Mouse (Mus musculus) embryonic facial prominence, embryonic 13.5 days (tissue): ENCODE data around the gene Mpv17. TPM values are rescaled to one million over a fixed set of nuclear protein-coding genes. Genes with fewer than 3 reads are reported as not detected.

Experiments
- ATAC-seq: fragments of 200-750 bp; cut with Nextera tagmentation; 2 replicates; pipeline ENCODE4 v1.8.0; 2017; ENCODE audit warnings: low read depth; ENCODE audit not compliant: insufficient number of reproducible peaks, insufficient read depth, low FRiP score, low TSS enrichment
- H3K27ac ChIP-seq: fragments of 300-500 bp; sonication (generic); 2 replicates; pipeline ENCODE4 v1.5.1; 2015; ENCODE audit warnings: moderate library complexity, mild to moderate bottlenecking, inconsistent platforms
- H3K27me3 ChIP-seq: fragments of 300-500 bp; sonication (generic); 2 replicates; pipeline ENCODE4 v1.6.1; 2015; ENCODE audit warnings: mild to moderate bottlenecking, inconsistent platforms
- H3K36me3 ChIP-seq: fragments of 300-500 bp; sonication (generic); 2 replicates; pipeline ENCODE4 v1.6.1; 2015; ENCODE audit warnings: mild to moderate bottlenecking, inconsistent platforms
- H3K4me1 ChIP-seq: fragments of 300-500 bp; sonication (generic); 2 replicates; pipeline ENCODE4 v1.6.1; 2015; ENCODE audit warnings: inconsistent platforms
- H3K4me2 ChIP-seq: fragments of 300-500 bp; sonication (generic); 2 replicates; pipeline ENCODE4 v1.6.1; 2015; ENCODE audit warnings: moderate library complexity, mild to moderate bottlenecking, inconsistent platforms
- H3K4me3 ChIP-seq: fragments of 300-500 bp; sonication (generic); 2 replicates; pipeline ENCODE4 v1.5.1; 2015; ENCODE audit warnings: mild to moderate bottlenecking, inconsistent platforms
- H3K9ac ChIP-seq: fragments of 300-500 bp; sonication (generic); 2 replicates; pipeline ENCODE4 v1.6.1; 2015; ENCODE audit warnings: mild to moderate bottlenecking, inconsistent platforms
- H3K9me3 ChIP-seq: fragments of 300-500 bp; sonication (generic); 2 replicates; pipeline ENCODE4 v1.6.1; 2016; ENCODE audit warnings: inconsistent platforms
- WGBS: fragments of 180-500 bp; shearing (Covaris S2); methylation state at CpG from one replicate; pipeline ENCODE4 v1.1.7; 2015; ENCODE audit warnings: mixed read lengths; 5-methylcytosine and 5-hydroxymethylcytosine counted together
- polyA plus RNA-seq: library from polyadenylated mRNA; unstranded; fragments of >200 nt; fragmentation: Nextera tagmentation; extraction: Ambion mirVana; gene quantifications from 2 replicates; pipeline ENCODE4 v1.2.1, GENCODE M21; 2015

Mpv17 gene
- polyA plus RNA-seq, 1 experiment from 2014 or later, result 69.4 TPM

GRCm38 (mm10) chr5:31195671-31196070 lies 41.6 kb upstream of the Mpv17 start:
- no peak overlapping the region for H3K4me3 ChIP-seq
- no peak overlapping the region for H3K4me2 ChIP-seq
- H3K27me3 ChIP-seq, result no peaks in the 10 kb centered on the region
- no peak overlapping the region for H3K9ac ChIP-seq
- WGBS, result 92% methylated on average over 4 of the region's 4 CpGs
- H3K4me1 ChIP-seq, result peaks cover 31% of the 10 kb centered on the region
- peaks cover 6% of the 10 kb centered on the region for H3K9me3 ChIP-seq
- no peak for ATAC-seq
- H3K36me3 ChIP-seq, result peaks cover 69% of the 10 kb centered on the region
- no peak overlapping the region for H3K27ac ChIP-seq

GRCm38 (mm10) chr5:31194486-31195485 lies 40.7 kb upstream of the Mpv17 start:
- WGBS, result 92% methylated on average over 16 of the region's 16 CpGs
- no peak for ATAC-seq
- Histone ChIP-seq H3K27me3 (no peaks in the 10 kb centered on the region), H3K4me1 (peaks cover 23% of the 10 kb centered on the region), H3K27ac (no peak overlapping the region), H3K9ac (no peak overlapping the region; the same call in 1 of the 2 replicates), H3K4me3 (peak overlapping the region; percentile 87), H3K4me2 (peak overlapping the region; percentile 83), H3K9me3 (no peaks in the 10 kb centered on the region), H3K36me3 (peaks cover 69% of the 10 kb centered on the region)

GRCm38 (mm10) chr5:31193631-31194281 lies 39.7 kb upstream of the Mpv17 start:
- H3K27me3 ChIP-seq, result no peaks in the 10 kb centered on the region
- peak overlapping the region; percentile 97 for H3K9ac ChIP-seq
- WGBS, result 11% methylated on average over 25 of the region's 25 CpGs
- no peaks in the 10 kb centered on the region for H3K9me3 ChIP-seq
- peak overlapping the region; percentile 87 for H3K4me3 ChIP-seq
- ATAC-seq, result no peak
- peaks cover 21% of the 10 kb centered on the region for H3K4me1 ChIP-seq
- peak overlapping the region; percentile 89 for H3K27ac ChIP-seq
- H3K36me3 ChIP-seq, result peaks cover 67% of the 10 kb centered on the region
- peak overlapping the region; percentile 83 for H3K4me2 ChIP-seq

DNA sequence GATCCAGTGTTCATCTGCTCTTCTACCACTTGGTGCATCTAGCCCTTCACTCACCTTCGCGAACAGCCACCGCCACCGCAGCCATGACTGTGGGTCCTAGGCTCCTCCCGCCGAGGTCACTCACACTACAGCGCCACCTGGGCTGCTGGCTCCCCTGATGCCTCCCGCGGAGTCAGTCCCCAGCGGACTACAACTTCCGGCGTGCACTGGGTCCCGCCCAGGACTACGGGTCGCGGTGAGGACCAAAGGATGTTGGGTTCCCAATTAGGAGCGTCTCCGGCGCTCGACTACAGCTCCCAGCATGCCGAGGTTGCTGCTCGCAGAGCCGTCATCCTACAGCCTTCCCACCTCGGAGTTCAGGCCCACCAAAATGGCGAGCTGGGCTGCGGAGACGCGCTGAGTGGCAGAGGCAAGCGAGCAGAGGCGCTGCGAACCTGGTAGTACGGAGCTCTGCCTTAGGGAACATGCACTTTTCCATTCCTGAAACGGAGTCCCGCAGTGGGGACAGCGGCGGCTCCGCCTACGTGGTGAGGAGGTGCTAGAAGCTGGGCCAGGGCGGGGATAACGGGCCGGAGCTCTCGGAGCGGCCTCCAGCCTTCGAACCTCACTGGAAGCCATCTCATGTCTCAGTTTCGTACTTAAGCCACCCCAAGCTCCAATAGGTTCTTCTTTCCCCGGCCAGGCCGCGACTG lies 39.0 kb upstream of the Mpv17 start, which contains the start of the genes Snx17 and Eif2b4:
Gene Snx17 (plus strand): TSS at position 289 of the 692 bp plus-strand sequence.
Gene Eif2b4 (minus strand): TSS at position 492 of the 692 bp plus-strand sequence.
- Histone ChIP-seq H3K36me3 (peaks cover 67% of the 10 kb centered on the region), H3K9me3 (no peaks in the 10 kb centered on the region), H3K4me3 (peak within 1 kb of the TSS; percentile 87), H3K9ac (peak within 1 kb of the TSS; percentile 97), H3K4me2 (peak within 1 kb of the TSS; percentile 83), H3K4me1 (peaks cover 21% of the 10 kb centered on the region), H3K27ac (peak within 1 kb of the TSS; percentile 89), H3K27me3 (no peaks in the 10 kb centered on the region)
- ATAC-seq, result peak; percentile 95
- WGBS, result under 1% methylated on average over 48 of the region's 48 CpGs

GRCm38 (mm10) chr5:31192045-31192938 lies 38.2 kb upstream of the Mpv17 start:
- peaks cover 67% of the 10 kb centered on the region for H3K36me3 ChIP-seq
- ATAC-seq, result peak; percentile 56
- no peaks in the 10 kb centered on the region for H3K27me3 ChIP-seq
- peak overlapping the region; percentile 70 for H3K27ac ChIP-seq
- WGBS, result 12% methylated on average over 42 of the region's 42 CpGs
- H3K9ac ChIP-seq, result peak overlapping the region; percentile 97
- H3K4me2 ChIP-seq, result peak overlapping the region; percentile 81
- H3K9me3 ChIP-seq, result no peaks in the 10 kb centered on the region
- peaks cover 21% of the 10 kb centered on the region for H3K4me1 ChIP-seq
- H3K4me3 ChIP-seq, result peak overlapping the region; percentile 87

DNA sequence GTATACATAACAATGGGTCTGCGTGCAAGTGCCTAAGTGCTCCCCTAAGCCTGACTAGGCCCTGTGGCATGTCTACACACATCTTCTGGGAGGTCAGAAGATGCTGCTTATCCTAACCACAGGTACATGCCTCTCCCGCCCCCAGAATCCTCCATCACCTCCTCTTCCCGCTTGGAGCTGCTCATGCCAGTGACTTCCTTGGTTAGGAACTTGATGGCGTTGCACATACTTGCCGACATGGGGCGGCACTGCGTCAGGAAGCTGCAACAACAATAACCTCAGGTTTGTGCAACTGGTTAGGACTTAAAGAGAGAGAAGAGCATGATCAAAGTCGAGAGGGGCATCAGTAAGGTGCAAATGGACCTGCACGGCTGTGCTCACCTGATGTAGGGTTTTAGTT lies 36.1 kb upstream of the Mpv17 start:
- no peak overlapping the region for H3K4me2 ChIP-seq
- no peak overlapping the region for H3K9ac ChIP-seq
- peaks cover 52% of the 10 kb centered on the region for H3K36me3 ChIP-seq
- H3K27me3 ChIP-seq, result no peaks in the 10 kb centered on the region
- ATAC-seq, result no peak
- WGBS, result 90% methylated on average over 9 of the region's 9 CpGs
- 0 out of 2 replicates have a peak overlapping the region, but pooled peaks have one; percentile 3 for H3K4me3 ChIP-seq
- H3K9me3 ChIP-seq, result no peaks in the 10 kb centered on the region
- no peak overlapping the region for H3K27ac ChIP-seq
- peaks cover 21% of the 10 kb centered on the region for H3K4me1 ChIP-seq

DNA sequence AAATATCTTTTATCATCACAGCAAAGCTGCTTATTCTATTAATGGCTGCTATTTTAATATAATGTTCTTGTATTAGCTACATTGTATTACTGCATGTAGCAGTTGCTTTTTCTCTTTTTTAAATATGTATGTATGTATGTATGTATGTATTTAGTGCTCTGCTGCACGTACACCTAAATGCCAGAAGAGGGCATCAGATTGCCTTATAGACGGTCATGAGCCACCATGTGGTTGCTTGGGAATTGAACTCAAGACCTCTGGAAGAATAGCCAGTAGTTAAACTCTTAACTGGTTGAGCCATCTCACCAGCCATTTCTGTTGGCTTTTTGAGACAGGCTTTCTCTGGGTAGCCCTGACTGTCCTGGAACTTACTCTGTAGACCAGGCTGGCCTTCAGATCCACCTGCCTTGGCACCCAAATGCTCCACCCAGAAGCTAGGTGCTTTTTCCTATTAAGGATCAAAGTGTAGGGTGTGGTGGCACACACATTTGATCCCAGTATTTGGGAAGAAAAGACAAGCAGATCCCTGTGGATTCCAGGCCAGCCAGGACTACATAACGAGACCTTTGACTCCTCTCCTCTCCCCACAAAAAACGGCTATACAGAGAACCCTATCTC lies 34.3 kb upstream of the Mpv17 start:
- no peak overlapping the region for H3K4me3 ChIP-seq
- no peak overlapping the region for H3K4me2 ChIP-seq
- H3K36me3 ChIP-seq, result peaks cover 46% of the 10 kb centered on the region
- 82% methylated on average over 4 of the region's 4 CpGs for WGBS
- ATAC-seq, result no peak
- no peaks in the 10 kb centered on the region for H3K9me3 ChIP-seq
- H3K4me1 ChIP-seq, result peaks cover 11% of the 10 kb centered on the region
- H3K9ac ChIP-seq, result no peak overlapping the region
- H3K27ac ChIP-seq, result no peak overlapping the region
- no peaks in the 10 kb centered on the region for H3K27me3 ChIP-seq

- no peak for ATAC-seq
- no peak overlapping the region for H3K9ac ChIP-seq
- peaks cover 20% of the 10 kb centered on the region for H3K36me3 ChIP-seq
- no peak overlapping the region for H3K4me2 ChIP-seq
- H3K27ac ChIP-seq, result no peak overlapping the region
- WGBS, result 57% methylated on average over 4 of the region's 4 CpGs
- no peak overlapping the region for H3K4me3 ChIP-seq
- no peaks in the 10 kb centered on the region for H3K9me3 ChIP-seq
- H3K27me3 ChIP-seq, result no peaks in the 10 kb centered on the region
- H3K4me1 ChIP-seq, result peaks cover 8% of the 10 kb centered on the region
Measured at GRCm38 (mm10) chr5:31183678-31184077, 29.6 kb upstream of the Mpv17 start.

- Histone ChIP-seq H3K27ac (no peak overlapping the region), H3K9ac (no peak overlapping the region), H3K4me2 (no peak overlapping the region), H3K36me3 (peaks cover 4% of the 10 kb centered on the region; the same call in 1 of the 2 replicates), H3K27me3 (no peaks in the 10 kb centered on the region), H3K4me3 (no peak overlapping the region), H3K4me1 (peaks cover 12% of the 10 kb centered on the region), H3K9me3 (no peaks in the 10 kb centered on the region)
- WGBS, result 89% methylated on average over 9 of the region's 9 CpGs
- ATAC-seq, result no peak
Measured at GRCm38 (mm10) chr5:31181183-31181770, 27.2 kb upstream of the Mpv17 start.
